Mouse (Mus musculus): ENCODE results near the gene Cenpx.

GRCm38 (mm10) chr11:120679909-120680308 is 33.6 kb downstream of the Cenpx start:
- TF ChIP-seq GATA1 (IDR thresholded peaks at IDR 0.05; ENCODE audit: borderline replicate concordance, low read length) (no peak), FLI1 (IDR thresholded peaks at IDR 0.05; ENCODE audit: low read length) (no peak)

All from megakaryocyte, embryonic 14.5 days (primary cell).